Mouse (Mus musculus): ENCODE measurements at regions not wholly inside any gene's neighbourhood (a gene's known extent, or its start where the extent isn't known, plus 50 kb on each side); places are given as distances from the start of the nearest gene placed in this dataset.

DNA sequence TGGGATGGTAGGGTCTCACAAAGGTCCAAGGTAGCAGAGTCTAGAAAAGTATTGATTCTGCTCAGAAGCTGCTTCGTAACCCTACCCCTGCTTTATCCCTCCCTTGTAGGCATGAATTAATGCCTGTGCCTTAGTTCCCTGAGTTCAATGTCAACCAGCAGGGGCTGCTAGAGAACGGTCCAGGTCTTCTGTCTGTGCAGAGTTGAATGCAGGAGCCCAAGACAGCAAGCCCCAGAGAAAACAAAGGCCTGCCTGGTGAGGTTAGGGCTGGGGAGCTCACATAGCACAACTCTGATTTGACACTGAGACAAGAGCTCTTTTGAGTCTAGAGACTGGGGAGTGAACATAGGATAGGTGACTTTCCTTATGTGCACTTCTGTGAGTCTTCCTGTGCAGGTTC lies 56.6 kb downstream of the Olig3 start:
- no peak for DNase-seq (ENCODE audit: low spot score in 2 of 2)

GRCm38 (mm10) chr10:19413935-19414334 lies 57.6 kb downstream of the Olig3 start:
- no peak for DNase-seq (ENCODE audit: low spot score in 2 of 2)

DNA sequence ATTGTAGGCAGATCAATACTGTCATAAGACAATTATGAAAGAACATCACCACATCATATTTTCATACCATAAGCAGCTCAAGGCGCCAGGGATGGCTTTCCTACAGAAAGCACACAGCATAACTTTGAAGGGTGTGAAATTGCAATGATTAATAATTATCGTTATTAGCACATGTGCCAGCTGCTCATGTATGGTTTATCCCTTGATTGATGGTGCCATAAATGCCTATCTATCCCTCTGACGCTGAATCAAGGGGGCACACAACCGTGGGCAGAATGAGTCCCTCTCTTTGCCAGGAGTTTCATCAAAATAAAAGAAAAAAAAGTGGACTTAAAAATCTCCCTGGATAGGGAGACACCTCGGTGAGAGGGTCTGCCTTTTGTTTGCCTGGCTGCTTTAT lies 58.5 kb downstream of the Olig3 start:
- DNase-seq (ENCODE audit: low spot score in 2 of 2), result no peak

DNA sequence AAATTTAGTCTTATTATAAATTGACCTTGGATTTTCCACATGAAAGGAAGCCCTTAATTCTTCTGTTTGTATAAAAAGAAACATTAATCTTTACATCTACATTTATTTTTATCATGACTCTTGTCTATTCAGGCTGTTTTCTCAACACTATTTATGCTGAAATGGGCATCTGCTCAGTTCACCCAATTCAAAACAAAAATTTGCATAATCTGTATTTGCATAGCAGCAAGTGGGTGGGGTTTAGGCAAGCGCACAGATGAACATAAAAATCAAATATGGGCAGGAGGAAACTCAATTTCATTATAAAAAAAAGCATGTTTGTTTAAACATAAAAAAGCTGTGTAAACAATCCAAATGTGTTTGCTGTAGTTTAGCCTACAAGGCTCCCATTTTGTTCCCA lies 67.7 kb downstream of the Olig3 start:
- DNase-seq (ENCODE audit: low spot score in 2 of 2), result no peak

DNA sequence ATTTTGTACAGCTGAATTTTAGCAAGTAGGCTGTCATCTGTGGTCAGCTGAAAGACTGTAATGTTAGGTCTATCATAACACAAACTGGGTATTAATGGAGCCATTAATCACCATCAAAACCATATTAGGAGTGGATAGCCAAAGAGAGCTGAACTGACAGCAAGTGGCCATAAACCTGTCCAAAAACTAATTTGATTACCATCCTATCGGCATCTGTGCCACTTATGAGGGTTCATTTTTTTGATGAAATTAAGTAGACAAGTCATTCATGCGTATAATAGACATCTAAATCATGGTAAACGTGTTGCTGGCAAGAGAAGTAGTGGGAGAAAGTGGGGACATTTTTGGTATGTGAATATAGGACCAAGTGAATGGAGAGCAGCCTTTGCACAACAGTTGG lies 68.6 kb downstream of the Olig3 start:
- no peak for DNase-seq (ENCODE audit: low spot score in 2 of 2)

GRCm38 (mm10) chr10:19426835-19427234 lies 70.5 kb downstream of the Olig3 start:
- DNase-seq (ENCODE audit: low spot score in 2 of 2), result no peak

DNA sequence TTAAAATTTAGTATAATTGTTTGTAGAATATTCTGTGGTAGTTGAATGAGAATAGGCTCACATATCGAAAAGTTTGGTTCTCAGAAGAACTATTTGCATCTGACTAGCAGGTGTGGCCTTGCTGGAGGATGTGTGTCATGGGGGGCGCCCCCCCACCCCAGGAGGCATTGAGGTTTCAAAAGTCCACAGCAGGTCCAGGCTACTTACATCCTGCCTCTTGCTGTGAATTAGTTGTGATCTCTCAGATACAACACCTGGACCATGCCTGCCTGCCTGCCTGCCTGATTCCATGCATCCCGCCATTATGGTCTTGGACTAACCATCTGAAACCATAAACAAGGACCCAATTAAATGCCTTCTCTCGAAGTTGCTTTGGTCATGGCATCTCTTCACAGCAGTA lies 76.2 kb downstream of the Olig3 start:
- DNase-seq (ENCODE audit: low spot score in 2 of 2), result no peak

- no peak for DNase-seq (ENCODE audit: low spot score in 2 of 2)
Observed at GRCm38 (mm10) chr10:19434661-19435060, 78.3 kb downstream of the Olig3 start.

- DNase-seq (ENCODE audit: low spot score in 2 of 2), result no peak
Observed at GRCm38 (mm10) chr10:19441807-19442206, 85.5 kb downstream of the Olig3 start.

- DNase-seq (ENCODE audit: low spot score in 2 of 2), result no peak
Observed at GRCm38 (mm10) chr10:19443516-19443915, 87.2 kb downstream of the Olig3 start.

DNA sequence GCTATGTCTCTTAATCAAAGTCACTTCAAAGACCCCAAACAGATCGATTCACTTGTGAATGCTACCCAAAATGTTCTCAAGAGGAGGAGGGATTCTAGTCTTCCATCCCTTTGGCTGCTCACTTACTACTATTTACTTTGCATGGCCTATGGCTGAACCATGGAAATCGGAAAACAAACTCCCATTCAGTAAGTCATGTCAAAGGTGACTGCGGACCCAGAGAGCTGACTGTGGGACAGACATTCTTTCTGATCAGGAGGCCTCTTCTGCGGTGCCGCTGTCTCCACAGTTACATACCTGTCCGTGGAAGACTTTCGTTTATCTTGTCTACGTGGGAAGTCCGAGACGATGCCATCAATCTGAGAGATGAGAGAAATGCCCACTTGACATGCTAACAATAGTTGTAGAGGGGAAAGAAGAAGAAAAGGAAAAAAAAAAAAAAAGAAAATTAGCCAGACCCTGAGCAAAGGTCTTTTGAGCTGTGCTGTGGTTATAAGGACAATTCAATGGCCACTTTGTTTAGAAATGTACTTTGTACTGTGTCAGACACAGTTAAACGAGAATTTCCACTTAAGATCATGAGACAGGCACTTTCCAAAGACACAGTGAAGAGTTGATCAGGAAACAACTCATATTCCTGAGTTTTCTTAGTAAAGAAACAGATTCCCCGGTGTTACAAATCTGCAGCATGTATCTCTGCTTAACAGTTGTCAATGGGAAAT lies 92.7 kb downstream of the Olig3 start:
- no peak for DNase-seq (ENCODE audit: low spot score in 2 of 2)

DNA sequence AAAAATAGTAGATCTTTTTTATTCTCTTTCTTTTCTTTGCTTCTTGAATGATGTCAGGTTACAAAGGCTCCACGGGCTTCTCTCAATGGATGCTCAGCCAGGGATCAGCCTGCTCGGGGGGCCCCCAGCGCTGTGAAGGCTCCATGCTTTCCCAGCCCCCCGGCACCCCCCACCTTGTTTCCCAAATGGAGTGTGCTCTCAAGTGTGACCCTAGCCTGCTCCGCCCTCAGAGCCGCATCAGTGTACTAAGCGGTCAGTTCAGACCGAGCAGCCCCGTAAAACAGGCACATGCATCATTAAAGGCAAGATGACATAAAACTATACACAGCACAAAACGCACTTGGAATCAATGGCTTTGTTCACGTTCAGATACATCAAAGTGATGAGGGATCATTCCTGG lies 102.7 kb downstream of the Olig3 start:
- no peak for DNase-seq (ENCODE audit: low spot score in 2 of 2)

DNA sequence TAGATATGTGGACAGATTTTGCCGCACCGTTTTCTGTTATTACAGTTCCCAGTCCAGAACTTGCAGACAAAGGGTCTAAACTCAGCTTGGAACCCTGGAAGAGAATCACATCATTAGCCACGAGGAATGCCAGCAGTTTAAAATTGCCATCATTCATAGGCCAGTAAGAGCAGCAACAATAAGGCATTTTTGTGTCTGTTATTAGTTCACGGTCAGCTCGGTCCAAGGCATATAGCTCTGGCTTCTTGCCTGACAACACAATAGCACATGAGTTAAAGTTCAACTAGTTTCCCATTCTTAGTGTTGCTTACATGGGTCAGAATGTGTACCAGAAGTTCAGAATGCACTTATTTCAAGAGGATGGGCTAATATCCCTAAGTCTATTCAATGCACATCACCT lies 103.4 kb downstream of the Olig3 start:
- no peak for DNase-seq (ENCODE audit: low spot score in 2 of 2)

DNA sequence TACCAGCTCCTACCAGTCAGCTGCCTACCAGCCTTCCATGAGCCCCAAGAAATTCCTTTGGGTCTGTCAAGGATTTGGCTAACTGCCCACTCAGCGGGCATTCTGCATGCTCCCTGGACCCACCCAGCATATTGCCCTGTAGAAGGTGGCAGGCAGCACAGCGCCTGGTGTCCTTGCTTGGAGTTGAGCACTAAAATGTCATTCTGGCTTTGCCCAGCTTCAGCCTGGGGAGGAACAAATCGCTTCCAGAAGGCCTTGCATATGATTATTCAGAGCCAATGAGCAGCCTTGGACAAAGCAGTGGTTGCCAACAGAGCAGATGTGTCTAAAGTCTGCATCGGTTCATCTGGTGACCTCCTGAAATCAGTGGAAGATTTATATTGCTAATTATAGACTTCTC lies 103.8 kb downstream of the Olig3 start:
- no peak for DNase-seq (ENCODE audit: low spot score in 2 of 2)

GRCm38 (mm10) chr10:19463800-19464199 lies 107.5 kb downstream of the Olig3 start:
- DNase-seq (ENCODE audit: low spot score in 2 of 2), result no peak

DNA sequence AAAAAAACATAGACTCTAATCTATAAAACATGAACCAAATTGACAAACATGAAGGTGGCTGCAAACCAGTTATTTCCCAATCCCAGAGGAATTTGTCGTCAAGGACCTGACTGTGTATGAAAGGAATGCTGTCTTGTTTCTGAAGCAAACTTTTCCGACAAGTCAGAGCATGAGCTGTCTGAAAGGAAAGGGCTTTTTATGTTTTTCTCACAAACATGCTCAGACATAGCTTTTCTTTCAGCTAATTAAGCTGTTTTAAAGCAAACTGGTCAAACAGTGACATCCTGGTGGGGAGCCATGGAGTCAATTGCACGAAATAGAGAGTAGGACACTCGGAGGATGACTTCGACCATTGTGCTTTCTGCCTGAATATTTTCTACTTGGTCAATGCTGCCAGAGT lies 108.2 kb downstream of the Olig3 start:
- DNase-seq (ENCODE audit: low spot score in 2 of 2), result no peak

- DNase-seq (ENCODE audit: low spot score in 2 of 2), result no peak
Observed at GRCm38 (mm10) chr10:19471349-19472040, 115.2 kb downstream of the Olig3 start.

DNA sequence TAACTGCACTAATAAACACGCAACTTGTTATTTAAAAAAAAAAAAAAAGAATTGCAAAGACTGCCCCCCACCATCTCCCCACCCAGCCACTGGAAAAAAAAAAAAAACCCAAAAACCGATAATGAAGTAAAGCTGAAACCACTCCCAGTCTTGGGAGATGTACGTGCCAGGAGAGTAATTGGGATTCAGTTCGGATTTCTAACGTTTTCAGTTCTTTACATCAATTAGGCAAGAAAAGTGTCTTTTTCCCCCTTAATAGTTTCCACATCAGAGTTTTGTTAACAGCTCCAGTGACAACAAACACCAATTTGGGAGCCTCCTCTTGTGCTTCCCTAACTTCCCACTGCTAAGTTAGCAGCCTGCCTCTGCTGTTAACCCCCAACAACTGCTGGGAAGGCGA lies 115.7 kb downstream of the Olig3 start:
- no peak for DNase-seq (ENCODE audit: low spot score in 2 of 2)

DNA sequence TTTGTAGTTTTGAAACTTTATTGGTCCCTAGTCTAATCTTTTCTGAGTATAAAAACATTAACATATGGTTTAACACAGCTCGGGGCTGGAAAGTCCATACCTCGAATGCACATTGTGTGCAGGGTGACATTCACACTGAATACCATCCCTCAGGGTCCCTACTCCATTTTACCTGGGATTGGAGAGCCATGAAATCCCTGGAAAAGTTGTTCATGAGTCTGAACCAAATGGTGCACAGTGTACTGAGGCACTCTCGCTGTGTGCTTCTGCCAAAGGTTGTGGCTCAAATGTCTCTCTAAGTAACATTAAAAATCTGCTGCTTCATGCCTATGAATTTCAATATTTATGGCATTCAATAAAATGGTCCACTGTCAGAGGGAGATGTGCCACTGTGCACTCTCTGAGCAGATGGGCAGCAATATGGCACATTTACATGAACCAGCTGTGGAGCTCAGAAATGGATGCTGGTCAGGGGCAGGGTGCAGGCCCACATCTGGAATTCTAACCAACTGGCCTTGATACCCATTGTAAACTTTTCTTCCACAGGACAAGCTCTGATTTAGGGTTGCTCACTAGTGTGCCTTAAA lies 116.7 kb downstream of the Olig3 start:
- DNase-seq (ENCODE audit: low spot score in 2 of 2), result no peak

- DNase-seq (ENCODE audit: low spot score in 2 of 2), result no peak
Observed at GRCm38 (mm10) chr10:19485537-19486135, 106.1 kb upstream of the Ifngr1 start.

DNA sequence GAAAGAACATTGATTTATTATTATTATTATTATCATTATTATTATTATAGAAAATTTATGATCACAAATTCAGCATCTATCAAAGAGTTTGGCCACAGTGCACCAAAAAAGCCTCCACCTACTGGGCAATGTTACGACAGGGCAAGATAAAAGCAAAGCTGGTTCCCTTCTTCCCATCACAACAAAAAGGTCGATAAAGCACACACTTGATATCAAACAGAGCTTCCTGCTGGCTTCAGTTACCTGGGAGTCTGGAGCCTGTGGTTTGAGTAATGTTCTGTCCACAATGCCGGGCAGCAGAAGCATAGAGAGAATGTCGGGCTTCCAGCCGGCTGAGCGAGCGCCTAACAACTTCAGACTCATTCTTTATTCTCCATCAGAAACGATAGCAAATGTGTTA lies 101.2 kb upstream of the Ifngr1 start:
- no peak for DNase-seq (ENCODE audit: low spot score in 2 of 2)

GRCm38 (mm10) chr10:19491513-19492380 lies 100.0 kb upstream of the Ifngr1 start:
- peak in 1 of 2 experiments; percentile 34 for DNase-seq (ENCODE audit: low spot score in 2 of 2)
